Mouse (Mus musculus) stomach, postnatal 0 days (tissue): ENCODE results near the gene Ndufs4.

Source experiments
- CTCF ChIP-seq: IDR thresholded peaks from 2 replicates; pipeline ENCODE4 v1.5.1; 2016; ENCODE audit warnings: antibody characterized with exemption, low read depth, mild to moderate bottlenecking, moderate library complexity
- EP300 ChIP-seq: optimal IDR thresholded peaks from 2 replicates; pipeline ENCODE3; 2016; ENCODE audit warnings: antibody characterized with exemption

DNA sequence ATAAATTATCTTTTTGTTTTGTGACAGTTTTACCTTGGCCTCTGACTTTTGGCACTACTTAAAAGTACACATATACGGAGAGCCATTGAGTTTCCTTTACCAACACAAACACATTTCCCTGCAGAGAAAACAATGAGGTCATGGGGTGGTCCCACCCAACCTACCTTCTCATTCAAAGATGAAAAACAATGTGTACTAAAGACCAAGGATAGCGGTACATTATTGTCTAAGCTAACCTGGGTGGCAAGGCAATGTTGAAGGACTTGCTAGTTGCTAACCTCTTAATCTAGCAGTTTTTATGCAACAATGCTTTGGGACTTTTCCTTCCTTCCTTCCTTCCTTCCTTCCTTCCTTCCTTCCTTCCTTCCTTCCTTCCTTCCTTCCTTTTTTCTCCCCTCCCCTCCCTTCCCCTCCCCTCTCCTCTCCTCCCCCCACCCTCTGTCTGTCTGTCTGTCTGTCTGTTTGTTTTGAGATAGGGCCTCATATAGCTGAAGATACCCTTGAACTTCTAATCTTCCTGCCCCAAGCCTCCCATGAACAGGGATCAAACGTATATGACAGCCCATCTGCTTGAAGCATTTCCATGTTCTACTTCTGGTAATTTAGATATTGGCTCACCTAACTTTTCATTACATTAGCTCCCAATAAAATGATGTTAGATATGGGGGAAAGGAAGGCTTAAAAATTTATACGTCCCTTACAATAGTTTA, 84.4 kb downstream of the Ndufs4 start:
- TF ChIP-seq CTCF: no peak
- TF ChIP-seq EP300: no peak
